Mouse (Mus musculus): ENCODE results near the gene Csnk2a1. TPM values are rescaled to one million over a fixed set of nuclear protein-coding genes. Genes with fewer than 3 reads are reported as not detected.

Gene Csnk2a1
- total and polyA plus RNA-seq, 3 experiments: 88.5 to 130 TPM; not detected in 1

GRCm38 (mm10) chr2:152177806-152178170 lies 48.9 kb upstream of the Csnk2a1 start:
- TF ChIP-seq POLR2A (IDR thresholded peaks at IDR 0.05; ENCODE audit: control insufficient read depth in 1 of 2, insufficient read depth in 1 of 2, low read depth in 1 of 2, low read length in 2 of 2, poor library complexity in 1 of 2) (no peak), RCOR1 (IDR thresholded peaks at IDR 0.05; ENCODE audit: low read depth, low read length) (no peak), ELF1 (IDR thresholded peaks at IDR 0.05; ENCODE audit: low read depth, low read length) (no peak), TCF12 (IDR thresholded peaks at IDR 0.05; ENCODE audit: low read depth, low read length) (no peak)
- no peaks in the 10 kb centered on the region for H3K9me3 ChIP-seq (replicated peaks; ENCODE audit: insufficient read depth, low read length)
- peaks cover 0 to 2% of the 10 kb centered on the region in 2 experiments; a peak in 3 of 4 replicates for H3K27me3 ChIP-seq (ENCODE audit: control insufficient read depth in 1 of 2, insufficient read depth in 2 of 2, low read length in 2 of 2)
- no peak overlapping the region for H3K27ac ChIP-seq (ENCODE audit: control insufficient read depth, low read depth, low read length)
- DNase-seq (ENCODE audit: low read depth, low spot score): no peak
- no peaks in the 10 kb centered on the region for H3K79me2 ChIP-seq (ENCODE audit: control insufficient read depth, insufficient read depth, low read length, poor library complexity)
- H3K9ac ChIP-seq (ENCODE audit: control insufficient read depth, low read depth, low read length, poor library complexity, severe bottlenecking): no peak overlapping the region
- no peak overlapping the region for H3K4me3 ChIP-seq (ENCODE audit: control insufficient read depth in 1 of 2, insufficient read depth in 1 of 2, low read depth in 2 of 2, low read length in 2 of 2)
- no peaks in the 10 kb centered on the region for H3K4me1 ChIP-seq (ENCODE audit: control insufficient read depth in 1 of 2, insufficient read depth in 2 of 2, low read length in 2 of 2)
- no peaks in the 10 kb centered on the region for H3K36me3 ChIP-seq (ENCODE audit: control insufficient read depth in 1 of 2, insufficient read depth in 2 of 2, low read length in 2 of 2)

- TF ChIP-seq TBP (IDR thresholded peaks at IDR 0.05; ENCODE audit: low read depth, low read length) (no peak), CHD1 (IDR thresholded peaks at IDR 0.05; ENCODE audit: low read depth, low read length) (no peak), EP300 (IDR thresholded peaks at IDR 0.05; ENCODE audit: low read depth in 1 of 2, low read length in 2 of 2) (no peak), ETS1 (IDR thresholded peaks at IDR 0.05; ENCODE audit: low read depth, low read length) (no peak), POLR2A (IDR thresholded peaks at IDR 0.05; ENCODE audit: control insufficient read depth in 1 of 2, insufficient read depth in 1 of 2, low read depth in 1 of 2, low read length in 2 of 2, poor library complexity in 1 of 2) (no peak), SIN3A (IDR thresholded peaks at IDR 0.05; ENCODE audit: low read length) (no peak), UBTF (IDR thresholded peaks at IDR 0.05; ENCODE audit: borderline replicate concordance, insufficient read depth, low read depth, low read length) (no peak), NELFE (IDR thresholded peaks at IDR 0.05; ENCODE audit: low read depth, low read length) (no peak)
- Histone ChIP-seq H3K9ac (ENCODE audit: control insufficient read depth, low read depth, low read length, poor library complexity, severe bottlenecking) (no peak overlapping the region), H3K27me3 (ENCODE audit: control insufficient read depth in 1 of 2, insufficient read depth in 2 of 2, low read length in 2 of 2) (peaks cover 0 to 3% of the 10 kb centered on the region in 2 experiments; a peak in 3 of 4 replicates)
Observed at GRCm38 (mm10) chr2:152178345-152178744, 48.3 kb upstream of the Csnk2a1 start.

GRCm38 (mm10) chr2:152179301-152179700 lies 47.3 kb upstream of the Csnk2a1 start:
- H3K79me2 ChIP-seq (ENCODE audit: control insufficient read depth, insufficient read depth, low read length, poor library complexity): no peaks in the 10 kb centered on the region
- no peaks in the 10 kb centered on the region for H3K36me3 ChIP-seq (ENCODE audit: control insufficient read depth in 1 of 2, insufficient read depth in 2 of 2, low read length in 2 of 2)
- H3K4me1 ChIP-seq (ENCODE audit: control insufficient read depth in 1 of 2, insufficient read depth in 2 of 2, low read length in 2 of 2): no peaks in the 10 kb centered on the region
- no peak overlapping the region for H3K27ac ChIP-seq (ENCODE audit: control insufficient read depth, low read depth, low read length)
- no peaks in the 10 kb centered on the region for H3K9me3 ChIP-seq (replicated peaks; ENCODE audit: insufficient read depth, low read length)
- DNase-seq (ENCODE audit: low read depth, low spot score): no peak
- H3K4me3 ChIP-seq (ENCODE audit: control insufficient read depth in 1 of 2, insufficient read depth in 1 of 2, low read depth in 2 of 2, low read length in 2 of 2): no peak overlapping the region
- TF ChIP-seq MYB (IDR thresholded peaks at IDR 0.05; ENCODE audit: low read depth, low read length): no peak
- no peak for TF ChIP-seq MAFK (IDR thresholded peaks at IDR 0.05; ENCODE audit: borderline replicate concordance, low read depth, low read length)
- no peak for TF ChIP-seq HCFC1 (IDR thresholded peaks at IDR 0.05; ENCODE audit: low read depth, low read length)
- no peak for TF ChIP-seq MEF2A (IDR thresholded peaks at IDR 0.05; ENCODE audit: extremely low read depth, insufficient replicate concordance, low read depth, low read length, poor library complexity, severe bottlenecking)
- no peak for TF ChIP-seq NELFE (IDR thresholded peaks at IDR 0.05; ENCODE audit: low read depth, low read length)
- no peak for TF ChIP-seq CHD2 (IDR thresholded peaks at IDR 0.05; ENCODE audit: low read length)
- no peak overlapping the region for H3K9ac ChIP-seq (ENCODE audit: control insufficient read depth, low read depth, low read length, poor library complexity, severe bottlenecking)
- peaks cover 0 to 3% of the 10 kb centered on the region in 2 experiments; a peak in 3 of 4 replicates for H3K27me3 ChIP-seq (ENCODE audit: control insufficient read depth in 1 of 2, insufficient read depth in 2 of 2, low read length in 2 of 2)

More at GRCm38 (mm10) chr2:152178345-152178744, 48.3 kb upstream of the Csnk2a1 start:
- H3K4me1 ChIP-seq (ENCODE audit: control insufficient read depth in 1 of 2, insufficient read depth in 2 of 2, low read length in 2 of 2): no peaks in the 10 kb centered on the region
- H3K36me3 ChIP-seq (ENCODE audit: control insufficient read depth in 1 of 2, insufficient read depth in 2 of 2, low read length in 2 of 2): no peaks in the 10 kb centered on the region
- no peak overlapping the region for H3K27ac ChIP-seq (ENCODE audit: control insufficient read depth, low read depth, low read length)
- H3K4me3 ChIP-seq (ENCODE audit: control insufficient read depth in 1 of 2, insufficient read depth in 1 of 2, low read depth in 2 of 2, low read length in 2 of 2): no peak overlapping the region
- no peaks in the 10 kb centered on the region for H3K9me3 ChIP-seq (replicated peaks; ENCODE audit: insufficient read depth, low read length)
- no peaks in the 10 kb centered on the region for H3K79me2 ChIP-seq (ENCODE audit: control insufficient read depth, insufficient read depth, low read length, poor library complexity)
- DNase-seq (ENCODE audit: low read depth, low spot score): no peak

All from MEL (cell line).